Mouse (Mus musculus): ENCODE results near the gene Lyl1. TPM values are rescaled to one million over a fixed set of nuclear protein-coding genes. Genes with fewer than 3 reads are reported as not detected.
"Not testable (repeated sequence)": the region's sequence is repeated elsewhere in the genome, so short reads cannot be mapped to it uniquely, and the experiment has no call there.

The Lyl1 gene
- polyA plus RNA-seq, 1 experiment = not detected

GRCm38 (mm10) chr8:84664566-84665384 lies 36.5 kb upstream of the Lyl1 start:
- TF ChIP-seq POLR2A (IDR thresholded peaks at IDR 0.05; ENCODE audit: insufficient read depth, low read length) = peak; percentile 51
- peak; percentile 1 for TF ChIP-seq CTCF (IDR thresholded peaks at IDR 0.05; ENCODE audit: low read depth, low read length)
- no peak for TF ChIP-seq EP300 (IDR thresholded peaks at IDR 0.05; ENCODE audit: insufficient read depth, low read depth, low read length)
- Histone ChIP-seq H3K27me3 (ENCODE audit: control insufficient read depth, insufficient read depth, low read length, poor library complexity, severe bottlenecking) (no peaks in the 10 kb centered on the region), H3K27ac (ENCODE audit: insufficient read depth, low read length) (peak overlapping the region; percentile 98), H3K9ac (ENCODE audit: low read depth, poor library complexity, severe bottlenecking) (peak overlapping the region; percentile 94), H3K4me1 (ENCODE audit: control insufficient read depth, insufficient read depth, low read length) (no peaks in the 10 kb centered on the region), H3K4me3 (ENCODE audit: low read depth, low read length) (peak overlapping the region; percentile 97), H3K9me3 (replicated peaks; ENCODE audit: control insufficient read depth, insufficient read depth, low read length, poor library complexity, severe bottlenecking) (no peaks in the 10 kb centered on the region), H3K36me3 (ENCODE audit: control insufficient read depth, insufficient read depth, low read length, poor library complexity, severe bottlenecking) (peaks cover 14% of the 10 kb centered on the region; the same call in 1 of the 2 replicates)

GRCm38 (mm10) chr8:84665385-84665893 lies 35.8 kb upstream of the Lyl1 start:
- no peaks in the 10 kb centered on the region for H3K9me3 ChIP-seq (replicated peaks; ENCODE audit: control insufficient read depth, insufficient read depth, low read length, poor library complexity, severe bottlenecking)
- peaks cover 18% of the 10 kb centered on the region; the same call in 1 of the 2 replicates for H3K36me3 ChIP-seq (ENCODE audit: control insufficient read depth, insufficient read depth, low read length, poor library complexity, severe bottlenecking)
- peaks cover 2% of the 10 kb centered on the region for H3K4me1 ChIP-seq (ENCODE audit: control insufficient read depth, insufficient read depth, low read length)
- H3K27ac ChIP-seq (ENCODE audit: insufficient read depth, low read length) = peak overlapping the region; percentile 89
- H3K27me3 ChIP-seq (ENCODE audit: control insufficient read depth, insufficient read depth, low read length, poor library complexity, severe bottlenecking) = no peaks in the 10 kb centered on the region
- H3K9ac ChIP-seq (ENCODE audit: low read depth, poor library complexity, severe bottlenecking) = peak overlapping the region; percentile 94
- H3K4me3 ChIP-seq (ENCODE audit: low read depth, low read length) = peak overlapping the region; percentile 97
- TF ChIP-seq EP300 (IDR thresholded peaks at IDR 0.05; ENCODE audit: insufficient read depth, low read depth, low read length) (no peak), POLR2A (IDR thresholded peaks at IDR 0.05; ENCODE audit: insufficient read depth, low read length) (no peak), CTCF (IDR thresholded peaks at IDR 0.05; ENCODE audit: low read depth, low read length) (no peak)

DNA sequence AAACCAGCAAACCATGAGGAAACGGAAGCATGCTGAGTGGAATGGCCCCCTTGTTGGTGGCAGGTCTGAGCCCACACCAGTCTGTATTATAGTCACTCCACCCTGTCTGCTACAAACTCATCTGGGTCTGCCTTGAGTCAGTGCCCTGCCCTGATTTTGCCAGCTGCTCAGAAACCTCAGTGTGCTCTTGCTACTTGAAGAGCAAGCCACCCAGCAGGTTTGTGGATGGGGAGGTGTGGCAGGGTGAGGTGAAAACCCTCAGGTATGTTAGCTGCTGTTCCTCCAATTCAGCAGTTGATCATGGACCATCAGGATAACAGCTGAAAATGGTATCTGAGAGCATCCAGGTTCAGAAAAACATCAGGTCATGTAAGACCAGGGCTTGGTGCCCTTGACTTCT lies 33.2 kb upstream of the Lyl1 start:
- Histone ChIP-seq H3K27ac (ENCODE audit: insufficient read depth, low read length) (peak overlapping the region; percentile 78), H3K4me1 (ENCODE audit: control insufficient read depth, insufficient read depth, low read length) (peaks cover 4% of the 10 kb centered on the region), H3K9ac (ENCODE audit: low read depth, poor library complexity, severe bottlenecking) (no peak overlapping the region), H3K27me3 (ENCODE audit: control insufficient read depth, insufficient read depth, low read length, poor library complexity, severe bottlenecking) (no peaks in the 10 kb centered on the region), H3K9me3 (replicated peaks; ENCODE audit: control insufficient read depth, insufficient read depth, low read length, poor library complexity, severe bottlenecking) (no peaks in the 10 kb centered on the region), H3K4me3 (ENCODE audit: low read depth, low read length) (no peak overlapping the region), H3K36me3 (ENCODE audit: control insufficient read depth, insufficient read depth, low read length, poor library complexity, severe bottlenecking) (peaks cover 19% of the 10 kb centered on the region)
- no peak for TF ChIP-seq EP300 (IDR thresholded peaks at IDR 0.05; ENCODE audit: insufficient read depth, low read depth, low read length)
- TF ChIP-seq CTCF (IDR thresholded peaks at IDR 0.05; ENCODE audit: low read depth, low read length) = no peak
- no peak for TF ChIP-seq POLR2A (IDR thresholded peaks at IDR 0.05; ENCODE audit: insufficient read depth, low read length)

DNA sequence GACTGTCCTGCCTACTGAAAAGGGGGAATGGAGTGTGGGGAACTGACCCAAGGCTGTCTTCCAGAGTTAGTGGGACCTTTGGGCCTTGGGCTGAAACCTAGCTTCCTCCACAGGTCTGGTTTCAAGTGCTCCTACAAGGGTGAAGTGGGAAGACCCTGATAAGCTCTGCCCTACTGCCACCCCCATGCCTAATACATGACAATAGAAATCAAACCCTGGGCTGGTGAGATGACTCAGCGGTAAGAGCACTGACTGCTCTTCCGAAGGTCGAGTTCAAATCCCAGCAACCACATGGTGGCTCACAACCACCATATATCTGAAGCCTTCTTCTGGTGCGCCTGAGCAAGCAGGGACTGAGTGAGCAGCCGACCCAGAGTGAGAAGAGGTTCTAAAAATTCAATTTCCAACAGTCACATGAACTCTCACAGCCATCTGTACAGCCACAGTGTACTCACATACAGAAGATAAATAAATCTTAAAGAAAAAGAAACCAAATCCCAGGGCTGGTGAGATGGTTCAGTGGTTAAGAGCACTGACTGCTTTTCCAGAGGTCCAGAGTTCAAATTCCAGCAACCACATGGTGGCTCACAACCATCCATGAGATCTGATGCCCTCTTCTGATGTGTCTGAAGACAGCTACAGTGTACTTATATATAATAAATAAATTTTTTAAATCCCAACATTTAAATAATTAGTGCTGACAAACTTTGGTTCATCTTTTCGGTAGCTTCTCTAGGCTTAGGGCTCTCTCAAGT lies 32.3 kb upstream of the Lyl1 start:
- Histone ChIP-seq H3K27ac (ENCODE audit: insufficient read depth, low read length) (peak overlapping the region; percentile 78), H3K4me3 (ENCODE audit: low read depth, low read length) (no peak overlapping the region), H3K4me1 (ENCODE audit: control insufficient read depth, insufficient read depth, low read length) (peaks cover 4% of the 10 kb centered on the region), H3K9ac (ENCODE audit: low read depth, poor library complexity, severe bottlenecking) (0 out of 2 replicates have a peak overlapping the region, but pooled peaks have one; percentile 1), H3K9me3 (replicated peaks; ENCODE audit: control insufficient read depth, insufficient read depth, low read length, poor library complexity, severe bottlenecking) (no peaks in the 10 kb centered on the region), H3K27me3 (ENCODE audit: control insufficient read depth, insufficient read depth, low read length, poor library complexity, severe bottlenecking) (no peaks in the 10 kb centered on the region), H3K36me3 (ENCODE audit: control insufficient read depth, insufficient read depth, low read length, poor library complexity, severe bottlenecking) (peaks cover 28% of the 10 kb centered on the region)
- TF ChIP-seq CTCF (IDR thresholded peaks at IDR 0.05; ENCODE audit: low read depth, low read length) (no peak), EP300 (IDR thresholded peaks at IDR 0.05; ENCODE audit: insufficient read depth, low read depth, low read length) (no peak), POLR2A (IDR thresholded peaks at IDR 0.05; ENCODE audit: insufficient read depth, low read length) (no peak)

GRCm38 (mm10) chr8:84670295-84671006 lies 30.8 kb upstream of the Lyl1 start:
- not testable (repeated sequence) for H3K4me3 ChIP-seq (ENCODE audit: low read depth, low read length); H3K27me3 ChIP-seq (ENCODE audit: control insufficient read depth, insufficient read depth, low read length, poor library complexity, severe bottlenecking); H3K4me1 ChIP-seq (ENCODE audit: control insufficient read depth, insufficient read depth, low read length); H3K9me3 ChIP-seq (replicated peaks; ENCODE audit: control insufficient read depth, insufficient read depth, low read length, poor library complexity, severe bottlenecking)
- H3K9ac ChIP-seq (ENCODE audit: low read depth, poor library complexity, severe bottlenecking) = 0 out of 2 replicates have a peak overlapping the region, but pooled peaks have one; percentile 1
- H3K27ac ChIP-seq (ENCODE audit: insufficient read depth, low read length) = peak overlapping the region; percentile 53
- peaks cover 43% of the 10 kb centered on the region for H3K36me3 ChIP-seq (ENCODE audit: control insufficient read depth, insufficient read depth, low read length, poor library complexity, severe bottlenecking)

All from ES-Bruce4 (cell line).